Mouse (Mus musculus) cerebellum, adult 2 months (tissue): ENCODE measurements around the gene Ogdhl. TPM values are rescaled to one million over a fixed set of nuclear protein-coding genes. Genes with fewer than 3 reads are reported as not detected.
"Not testable (repeated sequence)": the region's sequence is repeated elsewhere in the genome, so short reads cannot be mapped to it uniquely, and the experiment has no call there.

Experiments
- DNase-seq, 2 experiments: peaks; one replicate each; pipeline ENCODE4 v3.0.0; 2021
- H3K27ac ChIP-seq: fragments of 200-500 bp; 2 replicates; pipeline ENCODE4 v1.5.1; 2012; ENCODE audit warnings: low read length, control low read depth, inconsistent platforms; ENCODE audit not compliant: insufficient read depth
- H3K27me3 ChIP-seq: fragments of 200-500 bp; 2 replicates; pipeline ENCODE4 v1.6.1; 2012; ENCODE audit warnings: inconsistent platforms, mild to moderate bottlenecking, low read length, moderate library complexity; ENCODE audit not compliant: control insufficient read depth, insufficient read depth
- H3K4me1 ChIP-seq: fragments of 200-500 bp; 2 replicates; pipeline ENCODE4 v1.6.1; 2011; ENCODE audit warnings: low read length; ENCODE audit not compliant: control insufficient read depth, insufficient read depth
- H3K4me3 ChIP-seq: fragments of 200-500 bp; replicated peaks from 2 replicates; pipeline ENCODE3; 2011; ENCODE audit warnings: mild to moderate bottlenecking, low read depth, low read length, control low read depth; ENCODE audit not compliant: insufficient read depth
- CTCF ChIP-seq: fragments of 200-500 bp; IDR thresholded peaks from 2 replicates; pipeline ENCODE4 v1.5.1; 2011; ENCODE audit warnings: low read depth, mild to moderate bottlenecking, control low read depth, low read length, moderate library complexity, borderline replicate concordance; ENCODE audit not compliant: insufficient read depth
- POLR2A ChIP-seq: fragments of 200-500 bp; IDR thresholded peaks from 2 replicates; pipeline ENCODE4 v1.6.1; 2011; ENCODE audit warnings: low read length, control low read depth, borderline replicate concordance; ENCODE audit not compliant: insufficient read depth
- WGBS: fragments of 180-500 bp; shearing (Covaris S2); methylation state at CpG from one replicate; pipeline ENCODE4 v1.1.7; 2018; 5-methylcytosine and 5-hydroxymethylcytosine counted together
- polyA plus RNA-seq: library from polyadenylated mRNA; depleted of rRNA; stranded (reverse); fragments of >200 nt; gene quantifications from 2 replicates; pipeline ENCODE4 v1.2.3, GENCODE M21; 2012

The Ogdhl gene
- polyA plus RNA-seq, 1 experiment, result 91.2 TPM

GRCm38 (mm10) chr14:32347307-32347706 lies 25.5 kb downstream of the Ogdhl start:
- TF ChIP-seq POLR2A (no peak), CTCF (no peak)
- no peaks in the 10 kb centered on the region for H3K27me3 ChIP-seq
- 95% methylated on average over 9 of the region's 9 CpGs for WGBS
- no peaks in the 10 kb centered on the region for H3K4me1 ChIP-seq
- DNase-seq, result no peak
- no peak overlapping the region for H3K27ac ChIP-seq
- H3K4me3 ChIP-seq, result no peak overlapping the region

- 36% methylated on average over 6 of the region's 6 CpGs for WGBS
- not testable (repeated sequence) for DNase-seq
Observed at GRCm38 (mm10) chr14:32351181-32351920, 29.5 kb downstream of the Ogdhl start.

GRCm38 (mm10) chr14:32364359-32364758 lies 42.5 kb downstream of the Ogdhl start:
- WGBS, result 60% methylated on average over 7 of the region's 7 CpGs
- DNase-seq, result no peak
- no peak overlapping the region for H3K27ac ChIP-seq
- no peaks in the 10 kb centered on the region; the same call in 1 of the 2 replicates for H3K27me3 ChIP-seq
- no peak for TF ChIP-seq POLR2A
- TF ChIP-seq CTCF, result no peak
- H3K4me1 ChIP-seq, result no peaks in the 10 kb centered on the region
- H3K4me3 ChIP-seq, result no peak overlapping the region

More at GRCm38 (mm10) chr14:32351181-32351920, 29.5 kb downstream of the Ogdhl start:
- not testable (repeated sequence) for H3K4me3 ChIP-seq, H3K27me3 ChIP-seq, H3K27ac ChIP-seq, H3K4me1 ChIP-seq

- H3K4me1 ChIP-seq, result no peaks in the 10 kb centered on the region
- no peak overlapping the region for H3K27ac ChIP-seq
- H3K4me3 ChIP-seq, result no peak overlapping the region
- no peaks in the 10 kb centered on the region; the same call in 1 of the 2 replicates for H3K27me3 ChIP-seq
- TF ChIP-seq CTCF (no peak), POLR2A (no peak)
- no peak for DNase-seq
- 35% methylated on average over 7 of the region's 7 CpGs for whole genome bisulfite sequencing
Observed at GRCm38 (mm10) chr14:32369756-32370155, 47.9 kb downstream of the Ogdhl start.

- WGBS, result 97% methylated on average over 2 of the region's 2 CpGs
- Histone ChIP-seq H3K27me3 (no peaks in the 10 kb centered on the region; the same call in 1 of the 2 replicates), H3K4me3 (no peak overlapping the region), H3K4me1 (no peaks in the 10 kb centered on the region), H3K27ac (no peak overlapping the region)
- TF ChIP-seq CTCF, result no peak
- TF ChIP-seq POLR2A, result no peak
- no peak for DNase-seq
Observed at GRCm38 (mm10) chr14:32372510-32372909, 50.7 kb downstream of the Ogdhl start.

- Histone ChIP-seq H3K27ac (no peak overlapping the region), H3K4me1 (peaks cover 4% of the 10 kb centered on the region; the same call in 1 of the 2 replicates), H3K4me3 (no peak overlapping the region), H3K27me3 (no peaks in the 10 kb centered on the region; the same call in 1 of the 2 replicates)
- DNase-seq, result no peak
- 63% methylated on average over 22 of the region's 22 CpGs for WGBS
- TF ChIP-seq CTCF (no peak), POLR2A (no peak)
Observed at GRCm38 (mm10) chr14:32379395-32380098, 57.7 kb downstream of the Ogdhl start.

GRCm38 (mm10) chr14:32380099-32380480 lies 58.3 kb downstream of the Ogdhl start:
- WGBS, result 85% methylated on average over 3 of the region's 3 CpGs
- H3K27me3 ChIP-seq, result no peaks in the 10 kb centered on the region; the same call in 1 of the 2 replicates
- TF ChIP-seq POLR2A, result no peak
- no peak for TF ChIP-seq CTCF
- no peak overlapping the region for H3K4me3 ChIP-seq
- no peak for DNase-seq
- peaks cover 4% of the 10 kb centered on the region; the same call in 1 of the 2 replicates for H3K4me1 ChIP-seq
- no peak overlapping the region for H3K27ac ChIP-seq

GRCm38 (mm10) chr14:32381066-32381465 lies 59.2 kb downstream of the Ogdhl start:
- Histone ChIP-seq H3K27me3 (no peaks in the 10 kb centered on the region; the same call in 1 of the 2 replicates), H3K27ac (no peak overlapping the region), H3K4me1 (peaks cover 4% of the 10 kb centered on the region; the same call in 1 of the 2 replicates), H3K4me3 (peak overlapping the region; percentile 5)
- WGBS, result 11% methylated on average over 7 of the region's 7 CpGs
- peak; percentile 50 to 55 for DNase-seq
- TF ChIP-seq CTCF (no peak), POLR2A (no peak)
